Mouse (Mus musculus) CH12.LX (cell line): ENCODE results near the gene Kit. TPM values are rescaled to one million over a fixed set of nuclear protein-coding genes. Genes with fewer than 3 reads are reported as not detected.

Experiments used
- DNase-seq: peaks from one replicate; pipeline ENCODE4 v3.0.0-alpha.2; 2013; ENCODE audit errors: extremely low read depth
- H3K27ac ChIP-seq: 2 replicates; pipeline ENCODE4 v1.5.1; 2012; ENCODE audit warnings: low read depth, mild to moderate bottlenecking, control low read depth, moderate library complexity; ENCODE audit not compliant: insufficient read depth
- H3K27me3 ChIP-seq: replicated peaks from 2 replicates; pipeline ENCODE3; 2012; ENCODE audit warnings: inconsistent platforms
- H3K36me3 ChIP-seq, 2 experiments: replicated peaks in 1 of 2; 2 replicates each; pipeline versions ENCODE3 to v1.6.1; 2012; ENCODE audit warnings: inconsistent platforms in 1 of 2, low read length in 1 of 2, mild to moderate bottlenecking in 1 of 2, mixed read lengths in 1 of 2, moderate library complexity in 1 of 2; ENCODE audit not compliant: control insufficient read depth in 1 of 2, insufficient read depth in 1 of 2
- H3K4me1 ChIP-seq, 2 experiments: 2 replicates each; pipeline ENCODE4 v1.6.1; 2012; ENCODE audit warnings: inconsistent platforms in 1 of 2, moderate library complexity in 1 of 2; ENCODE audit not compliant: insufficient read depth in 2 of 2, control insufficient read depth in 1 of 2
- H3K4me2 ChIP-seq: 2 replicates; pipeline ENCODE4 v1.6.1; 2012; ENCODE audit warnings: low read depth, mild to moderate bottlenecking, control low read depth; ENCODE audit not compliant: poor library complexity, insufficient read depth, severe bottlenecking
- H3K4me3 ChIP-seq, 3 experiments: fragments of 150-350 bp in 1 of 3; sonication (generic) in 1 of 3; replicated peaks in 1 of 3; 2 replicates each; pipeline versions ENCODE3 to v1.5.1; 2011 to 2012; ENCODE audit warnings: low read depth in 2 of 3, low read length in 2 of 3, mild to moderate bottlenecking in 2 of 3, moderate library complexity in 2 of 3, control low read depth in 1 of 3, improper control_type of control experiment in 1 of 3, inconsistent platforms in 1 of 3, mixed read lengths in 1 of 3; ENCODE audit not compliant: poor library complexity in 1 of 3
- H3K79me2 ChIP-seq: replicated peaks from 2 replicates; pipeline ENCODE4 v1.6.1; 2012; ENCODE audit warnings: mild to moderate bottlenecking, moderate library complexity; ENCODE audit not compliant: control insufficient read depth, poor library complexity, insufficient read depth, severe bottlenecking; ENCODE audit errors: extremely low read depth
- H3K9ac ChIP-seq: 2 replicates; pipeline ENCODE4 v1.6.1; 2012; ENCODE audit warnings: low read depth, mild to moderate bottlenecking, control low read depth, moderate library complexity; ENCODE audit not compliant: insufficient read depth
- H3K9me3 ChIP-seq: replicated peaks from 2 replicates; pipeline ENCODE3; 2012; ENCODE audit warnings: low read length, inconsistent platforms, mixed read lengths
- BHLHE40 ChIP-seq: IDR thresholded peaks from 2 replicates; pipeline ENCODE4 v1.6.1; 2011; ENCODE audit warnings: mild to moderate bottlenecking, low read depth, low read length, improper control_type of control experiment
- CTCF ChIP-seq, 2 experiments: IDR thresholded peaks in 1 of 2; conservative IDR thresholded peaks in 1 of 2; 2 replicates each; pipeline ENCODE4 v1.5.1; 2011 to 2012; ENCODE audit warnings: low read depth in 2 of 2, low read length in 2 of 2, improper control_type of control experiment in 1 of 2, inconsistent platforms in 1 of 2, mild to moderate bottlenecking in 1 of 2, moderate library complexity in 1 of 2
- ELF1 ChIP-seq: IDR thresholded peaks from 2 replicates; pipeline ENCODE4 v1.6.1; 2014; ENCODE audit warnings: low read depth, mild to moderate bottlenecking, inconsistent platforms, low read length, improper control_type of control experiment
- ETS1 ChIP-seq: conservative IDR thresholded peaks from 2 replicates; pipeline ENCODE4 v1.6.1; 2012; ENCODE audit warnings: low read depth, mild to moderate bottlenecking, inconsistent platforms, low read length, improper control_type of control experiment, moderate library complexity
- HCFC1 ChIP-seq: IDR thresholded peaks from 2 replicates; pipeline ENCODE4 v1.6.1; 2012; ENCODE audit warnings: low read depth, mild to moderate bottlenecking, inconsistent platforms, low read length, improper control_type of control experiment
- IRF4 ChIP-seq: IDR thresholded peaks from 2 replicates; pipeline ENCODE4 v1.6.1; 2014; ENCODE audit warnings: low read depth, mild to moderate bottlenecking, inconsistent platforms, low read length, improper control_type of control experiment
- KAT2A ChIP-seq: IDR thresholded peaks from 2 replicates; pipeline ENCODE4 v1.6.1; 2012; ENCODE audit warnings: low read length, improper control_type of control experiment, inconsistent platforms; ENCODE audit not compliant: insufficient replicate concordance
- MAX ChIP-seq: IDR thresholded peaks from 2 replicates; pipeline ENCODE4 v1.6.1; 2011; ENCODE audit warnings: low read length, improper control_type of control experiment
- MAZ ChIP-seq: IDR thresholded peaks from 2 replicates; pipeline ENCODE4 v1.6.1; 2012; ENCODE audit warnings: low read depth, mild to moderate bottlenecking, inconsistent platforms, low read length, improper control_type of control experiment, moderate library complexity
- MEF2A ChIP-seq: IDR thresholded peaks from 2 replicates; pipeline ENCODE4 v1.6.1; 2014; ENCODE audit warnings: low read depth, mild to moderate bottlenecking, inconsistent platforms, low read length, improper control_type of control experiment, borderline replicate concordance
- MYC ChIP-seq: IDR thresholded peaks from 2 replicates; pipeline ENCODE4 v1.6.1; 2011; ENCODE audit warnings: low read depth, mild to moderate bottlenecking, improper control_type of control experiment, low read length
- NELFE ChIP-seq: IDR thresholded peaks from 2 replicates; pipeline ENCODE4 v1.6.1; 2011; ENCODE audit warnings: low read depth, low read length, improper control_type of control experiment
- NRF1 ChIP-seq: IDR thresholded peaks from 2 replicates; pipeline ENCODE4 v1.6.1; 2014; ENCODE audit warnings: low read depth, mild to moderate bottlenecking, inconsistent platforms, low read length, improper control_type of control experiment, moderate library complexity
- RAD21 ChIP-seq: IDR thresholded peaks from 2 replicates; pipeline ENCODE4 v1.6.1; 2011; ENCODE audit warnings: low read depth, mild to moderate bottlenecking, low read length, improper control_type of control experiment, moderate library complexity
- RCOR1 ChIP-seq: conservative IDR thresholded peaks from 2 replicates; pipeline ENCODE4 v1.6.1; 2012; ENCODE audit warnings: low read depth, mild to moderate bottlenecking, inconsistent platforms, low read length, improper control_type of control experiment
- SIN3A ChIP-seq: IDR thresholded peaks from 2 replicates; pipeline ENCODE4 v1.6.1; 2012; ENCODE audit warnings: low read length, improper control_type of control experiment, inconsistent platforms
- UBTF ChIP-seq: IDR thresholded peaks from 2 replicates; pipeline ENCODE4 v1.6.1; 2012; ENCODE audit warnings: low read depth, mild to moderate bottlenecking, inconsistent platforms, low read length, improper control_type of control experiment, moderate library complexity
- USF1 ChIP-seq: IDR thresholded peaks from 2 replicates; pipeline ENCODE4 v1.6.1; 2014; ENCODE audit warnings: low read depth, mild to moderate bottlenecking, inconsistent platforms, low read length, improper control_type of control experiment
- USF2 ChIP-seq: conservative IDR thresholded peaks from 2 replicates; pipeline ENCODE4 v1.6.1; 2011; ENCODE audit warnings: low read depth, low read length, improper control_type of control experiment
- dilution Hi-C: fragments of 300-500 bp; cut with MboI; formaldehyde crosslinking; loops from 2 replicates; pipeline ENCODE4 v1.14.3; 2020; ENCODE audit warnings: low sequenced_read_pairs; ENCODE audit not compliant: extremely low pct_unique_long_range_greater_than_20kb, extremely low pct_ligation_motif_present
- in situ Hi-C: fragments of 300-500 bp; cut with MboI; formaldehyde crosslinking; loops from 3 replicates; pipeline ENCODE4 v1.14.3; 2019; ENCODE audit warnings: low sequenced_read_pairs, low pct_ligation_motif_present, low pct_unique_long_range_greater_than_20kb, mixed read lengths
- polyA plus RNA-seq: library from polyadenylated mRNA; unstranded; fragments of >175 nt; gene quantifications from 2 replicates; pipeline ENCODE4 v1.2.1, GENCODE M21; 2012; ENCODE audit warnings: low read depth; ENCODE audit not compliant: insufficient read length
- total RNA-seq, 2 experiments: library from RNA; depleted of rRNA; stranded (reverse); fragments of 300-350 nt in 1 of 2; fragments of >200 nt in 1 of 2; gene quantifications; 2 replicates each; pipeline ENCODE4 v1.2.3; 2012 to 2014

Gene Kit
- total and polyA plus RNA-seq, 3 experiments, result 0.13 to 0.64 TPM; not detected in 1

- in situ Hi-C loops (no loop called here), dilution Hi-C loops (no loop called here)
- H3K36me3 ChIP-seq, result no peaks in the 10 kb centered on the region
- no peak overlapping the region for H3K9ac ChIP-seq
- H3K4me3 ChIP-seq, result no peak overlapping the region
- no peaks in the 10 kb centered on the region for H3K27me3 ChIP-seq
- H3K79me2 ChIP-seq, result no peaks in the 10 kb centered on the region
- TF ChIP-seq ELF1, result no peak
- TF ChIP-seq HCFC1, result no peak
- H3K4me2 ChIP-seq, result no peak overlapping the region
- H3K4me1 ChIP-seq, result no peaks in the 10 kb centered on the region
- no peak for DNase-seq
- H3K9me3 ChIP-seq, result peaks cover 19% of the 10 kb centered on the region
- H3K27ac ChIP-seq, result no peak overlapping the region
These were observed 124.8 kb downstream of the Kit start for GRCm38 (mm10) chr5:75699516-75699915.

GRCm38 (mm10) chr5:75701662-75702061 is 126.9 kb downstream of the Kit start:
- no peaks in the 10 kb centered on the region for H3K27me3 ChIP-seq
- H3K4me1 ChIP-seq, result no peaks in the 10 kb centered on the region
- no peak for TF ChIP-seq KAT2A
- TF ChIP-seq MAZ, result no peak
- TF ChIP-seq CTCF (conservative IDR thresholded peaks at IDR 0.05 in 1 of 2, IDR thresholded peaks at IDR 0.05 in 1 of 2; ENCODE audit: low read depth in 2 of 2, low read length in 2 of 2), result no peak
- TF ChIP-seq UBTF, result no peak
- no peak for TF ChIP-seq RCOR1
- TF ChIP-seq USF2, result no peak
- TF ChIP-seq RAD21, result no peak
- no peak for TF ChIP-seq USF1
- no peak for TF ChIP-seq NELFE
- no peak for TF ChIP-seq NRF1
- no peak for TF ChIP-seq MYC
- no peak for TF ChIP-seq SIN3A
- TF ChIP-seq, all 38 proteins: peak for 0
- Histone ChIP-seq H3K9me3 (peaks cover 15% of the 10 kb centered on the region), H3K4me3 (no peak overlapping the region), H3K79me2 (no peaks in the 10 kb centered on the region), H3K9ac (no peak overlapping the region), H3K4me2 (no peak overlapping the region), H3K27ac (no peak overlapping the region), H3K36me3 (no peaks in the 10 kb centered on the region)
- in situ Hi-C loops, result no loop called here
- dilution Hi-C loops, result no loop called here
- DNase-seq, result no peak

- dilution Hi-C loops, result no loop called here
- H3K4me1 ChIP-seq, result no peaks in the 10 kb centered on the region
- no peaks in the 10 kb centered on the region for H3K79me2 ChIP-seq
- in situ Hi-C loops, result no loop called here
- H3K9me3 ChIP-seq, result peaks cover 13% of the 10 kb centered on the region
- no peak for DNase-seq
- H3K4me2 ChIP-seq, result no peak overlapping the region
- no peak overlapping the region for H3K9ac ChIP-seq
- H3K4me3 ChIP-seq, result no peak overlapping the region
- TF ChIP-seq USF1, result no peak
- TF ChIP-seq ETS1, result no peak
- TF ChIP-seq BHLHE40, result no peak
- no peak for TF ChIP-seq CTCF (conservative IDR thresholded peaks at IDR 0.05 in 1 of 2, IDR thresholded peaks at IDR 0.05 in 1 of 2; ENCODE audit: low read depth in 2 of 2, low read length in 2 of 2)
- no peak for TF ChIP-seq HCFC1
- no peak for TF ChIP-seq MAX
- no peak for TF ChIP-seq IRF4
- no peak for TF ChIP-seq MEF2A
- H3K27ac ChIP-seq, result no peak overlapping the region
- no peaks in the 10 kb centered on the region for H3K36me3 ChIP-seq
- H3K27me3 ChIP-seq, result no peaks in the 10 kb centered on the region
These were observed 127.4 kb downstream of the Kit start for GRCm38 (mm10) chr5:75702080-75702479.
